Mouse (Mus musculus) bone marrow macrophage, adult 2 months (primary cell): Measurements from ENCODE around the gene Frmd7.

ENCODE experiments used
- CTCF ChIP-seq: IDR thresholded peaks from 2 replicates; pipeline ENCODE4 v1.5.1; 2012; ENCODE audit warnings: low read depth, mild to moderate bottlenecking, low read length, moderate library complexity
- POLR2A ChIP-seq: IDR thresholded peaks from 2 replicates; pipeline ENCODE4 v1.6.1; 2012; ENCODE audit warnings: mild to moderate bottlenecking, low read depth, low read length, borderline replicate concordance

- no peak for TF ChIP-seq CTCF
- TF ChIP-seq POLR2A = no peak
Observed at GRCm38 (mm10) chrX:50989940-50990339, 47.4 kb upstream of the Frmd7 start.
